Mouse (Mus musculus) megakaryocyte, embryonic 14.5 days (primary cell): ENCODE results near the gene Kif16b.

Experiments used
- FLI1 ChIP-seq: IDR thresholded peaks from 2 replicates; pipeline ENCODE4 v1.6.1; 2012; ENCODE audit warnings: low read length, inconsistent platforms, mixed read lengths
- GATA1 ChIP-seq: IDR thresholded peaks from 3 replicates; pipeline ENCODE4 v1.6.1; 2012; ENCODE audit warnings: mixed read lengths, low read length, inconsistent platforms, borderline replicate concordance

- TF ChIP-seq GATA1 (no peak), FLI1 (no peak)
Measured at GRCm38 (mm10) chr2:142641766-142642165, 259.6 kb downstream of the Kif16b start.
